Mouse (Mus musculus): Measurements from ENCODE around the gene Inpp4b.

GRCm38 (mm10) chr8:81353460-81353859 is 11.1 kb downstream of the Inpp4b start:
- no peak for TF ChIP-seq CTCF (IDR thresholded peaks at IDR 0.05)
- no peak for TF ChIP-seq EP300 (IDR thresholded peaks at IDR 0.05)

All from lung, postnatal 0 days (tissue).